Mouse (Mus musculus): ENCODE data around the gene Siae.

The Siae gene

DNA sequence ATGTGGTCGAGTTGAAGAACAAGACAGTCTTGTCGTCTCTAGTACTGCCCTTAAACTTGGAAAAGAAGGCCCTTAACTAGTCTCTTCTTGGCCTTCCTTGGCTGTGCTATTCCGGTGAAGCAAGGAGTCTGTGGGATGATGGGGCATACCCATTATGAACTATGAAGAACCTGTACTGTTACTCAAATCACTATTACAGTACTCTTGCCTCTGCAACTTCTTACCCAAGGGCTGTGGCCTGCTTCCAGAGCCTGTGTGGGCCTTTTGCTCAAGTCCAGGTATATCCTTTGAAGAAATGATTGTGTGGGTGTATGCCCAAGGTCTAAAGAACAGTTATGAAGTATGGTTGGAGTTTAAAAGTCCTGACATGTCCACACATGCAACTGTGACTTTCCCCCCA is 114.8 kb downstream of the Siae start:
- no peak for DNase-seq (ENCODE audit: low read depth in 2 of 2, low spot score in 2 of 2)

DNA sequence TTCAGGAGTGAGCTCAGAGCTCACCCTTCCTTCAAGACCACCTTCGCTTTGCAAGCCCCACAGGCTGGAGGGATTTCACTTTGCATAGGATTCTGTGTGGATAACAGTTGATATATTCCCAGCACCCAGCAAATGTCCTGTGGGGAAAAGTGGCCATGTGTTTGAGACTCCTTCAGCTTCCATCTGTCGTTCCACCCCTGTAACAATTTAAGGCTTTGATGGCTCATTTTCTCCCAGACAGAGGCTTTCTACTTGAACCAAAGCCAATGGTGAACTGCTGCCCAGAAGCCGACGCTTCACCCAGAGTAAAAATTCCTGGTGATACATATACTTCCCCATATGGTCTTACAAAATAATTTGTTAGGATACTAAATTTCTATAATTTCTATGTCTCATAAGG is 119.8 kb downstream of the Siae start:
- no peak for DNase-seq (ENCODE audit: low read depth in 2 of 2, low spot score in 2 of 2)

DNA sequence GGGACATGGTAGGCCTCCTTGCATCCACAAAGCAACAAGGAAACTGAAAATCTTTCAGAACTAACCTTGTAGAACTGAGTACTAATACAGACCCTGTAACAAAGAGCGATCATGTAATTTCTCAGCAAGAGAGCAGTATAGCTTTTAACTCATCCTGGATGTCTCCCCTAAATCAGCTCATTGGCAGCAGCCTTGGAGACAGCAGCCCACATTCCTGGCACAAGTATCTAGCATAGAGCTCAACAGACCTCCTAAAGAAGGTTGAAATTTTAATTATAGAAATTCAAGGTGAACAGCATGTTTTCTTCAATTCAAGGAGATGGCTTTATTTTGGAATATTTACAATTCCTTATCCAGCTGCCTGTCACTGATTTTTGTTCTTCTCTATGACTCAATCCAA is 125.6 kb downstream of the Siae start:
- no peak for DNase-seq (ENCODE audit: low read depth in 2 of 2, low spot score in 2 of 2)

DNA sequence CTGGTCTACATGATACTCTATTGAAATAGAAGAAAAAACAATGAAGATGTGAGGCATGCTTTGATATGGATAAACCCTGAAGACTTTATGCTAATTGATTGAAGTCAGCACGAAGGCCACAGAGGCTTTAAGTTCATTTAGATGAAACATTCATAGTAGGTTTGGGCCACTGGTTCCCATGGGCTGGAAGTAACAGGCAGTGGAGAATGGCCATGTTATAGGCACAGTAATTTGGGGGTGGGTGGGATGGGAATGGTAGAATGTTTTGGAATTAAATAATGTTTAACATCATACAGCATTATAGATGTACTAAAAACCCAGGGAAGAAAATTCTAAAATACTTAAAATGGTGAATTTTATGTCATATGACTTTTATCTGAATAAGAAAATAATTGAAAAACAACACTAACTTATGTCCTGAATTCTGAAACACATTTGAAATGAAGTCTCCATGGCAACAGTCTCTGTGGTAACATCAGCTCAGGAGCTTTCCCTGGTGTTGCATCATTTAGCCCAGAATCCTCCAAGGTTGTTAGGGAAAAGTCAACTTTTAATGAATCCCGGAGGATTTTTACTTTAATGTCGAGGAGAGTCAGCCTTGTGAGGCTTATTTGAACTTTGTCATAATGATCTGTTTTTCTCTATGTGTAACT is 131.9 kb downstream of the Siae start:
- DNase-seq (ENCODE audit: low read depth in 2 of 2, low spot score in 2 of 2) = no peak

DNA sequence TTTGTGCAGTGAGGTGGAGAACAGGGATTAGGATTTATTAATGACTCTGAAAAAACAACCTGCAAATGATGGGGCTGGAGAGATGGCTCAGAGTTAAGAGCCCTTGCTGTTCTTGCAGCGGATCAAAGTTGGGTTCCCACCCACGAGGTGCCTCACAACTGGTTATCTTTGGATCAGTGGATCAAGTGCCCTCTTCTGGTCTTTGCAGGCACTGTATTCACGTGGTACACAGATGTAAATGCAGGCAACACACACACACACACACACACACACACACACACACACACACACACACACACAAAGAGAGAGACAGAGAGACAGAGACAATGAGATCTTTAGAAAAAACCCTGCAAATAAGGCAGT is 132.4 kb downstream of the Siae start:
- DNase-seq (ENCODE audit: low read depth in 2 of 2, low spot score in 2 of 2) = no peak

DNA sequence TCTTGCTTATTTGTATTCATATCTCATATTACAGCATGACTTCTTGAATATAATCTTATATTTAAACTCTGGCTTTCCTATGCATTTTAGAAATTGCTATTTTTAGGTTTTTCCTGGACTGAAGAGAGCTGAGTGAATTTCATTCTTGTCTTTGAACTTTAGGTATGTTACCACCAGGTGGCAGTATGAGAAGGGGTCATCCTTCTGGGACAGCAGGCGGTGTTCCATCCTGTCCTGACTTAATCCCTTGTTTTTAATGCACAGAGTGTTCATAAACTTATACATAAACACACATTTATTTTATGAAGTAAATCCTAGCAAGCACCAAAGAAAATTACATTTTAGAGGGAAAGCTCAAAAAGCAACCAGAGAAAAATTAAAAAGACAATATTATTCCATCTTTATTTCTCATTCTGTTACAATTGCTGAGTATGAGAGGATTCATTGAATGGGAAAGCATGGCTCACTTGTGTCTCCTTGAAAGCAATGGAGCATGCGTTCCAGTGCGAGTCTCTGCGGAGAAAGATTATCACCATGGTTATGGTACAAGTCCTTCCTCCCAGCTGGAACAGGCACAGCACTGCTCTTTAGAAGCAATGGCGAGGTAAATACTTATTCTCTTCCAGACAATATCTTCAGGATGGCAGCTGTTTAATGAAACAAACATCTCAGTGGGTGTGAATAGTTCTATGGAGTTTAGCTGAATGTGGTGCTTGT is 134.6 kb downstream of the Siae start:
- DNase-seq (ENCODE audit: low read depth in 2 of 2, low spot score in 2 of 2) = no peak

Data from CD8-positive naive resting alpha-beta T cell, adult 2 months (primary cell).